Mouse (Mus musculus) hindbrain, postnatal 0 days (tissue): ENCODE results near the gene Pard3b. TPM values are rescaled to one million over a fixed set of nuclear protein-coding genes. Genes with fewer than 3 reads are reported as not detected.

Experiments used
- ATAC-seq: fragments of 200-750 bp; cut with Nextera tagmentation; 2 replicates; pipeline ENCODE4 v1.8.0; 2017; ENCODE audit warnings: mild to moderate bottlenecking, moderate TSS enrichment, moderate library complexity
- DNase-seq: peaks from one replicate; pipeline ENCODE4 v3.0.0-alpha.2; 2015; ENCODE audit warnings: low spot score
- H3K27ac ChIP-seq: fragments of 300-500 bp; sonication (generic); 2 replicates; pipeline ENCODE4 v1.5.1; 2014; ENCODE audit warnings: mild to moderate bottlenecking
- H3K27me3 ChIP-seq: fragments of 300-500 bp; sonication (generic); 2 replicates; pipeline ENCODE4 v1.6.1; 2014; ENCODE audit warnings: low read length, mixed read lengths; ENCODE audit not compliant: insufficient read depth
- H3K36me3 ChIP-seq: fragments of 300-500 bp; sonication (generic); 2 replicates; pipeline ENCODE4 v1.6.1; 2014; ENCODE audit warnings: low read length, mixed read lengths; ENCODE audit not compliant: insufficient read depth
- H3K4me1 ChIP-seq: fragments of 300-500 bp; sonication (generic); 2 replicates; pipeline ENCODE4 v1.6.1; 2014; ENCODE audit warnings: antibody characterized with exemption, low read length, mixed read lengths; ENCODE audit not compliant: insufficient read depth
- H3K4me2 ChIP-seq: fragments of 300-500 bp; sonication (generic); 2 replicates; pipeline ENCODE4 v1.6.1; 2014; ENCODE audit warnings: low read depth, mild to moderate bottlenecking, low read length, moderate library complexity, mixed read lengths
- H3K4me3 ChIP-seq: fragments of 300-500 bp; sonication (generic); 2 replicates; pipeline ENCODE4 v1.5.1; 2014; ENCODE audit warnings: low read length
- H3K9ac ChIP-seq: fragments of 300-500 bp; sonication (generic); replicated peaks from 2 replicates; pipeline ENCODE4 v1.6.1; 2014; ENCODE audit warnings: mild to moderate bottlenecking, low read length, moderate library complexity, mixed read lengths
- H3K9me3 ChIP-seq: fragments of 300-500 bp; sonication (generic); 2 replicates; pipeline ENCODE4 v1.6.1; 2016; ENCODE audit warnings: low read length, mixed read lengths
- CTCF ChIP-seq: IDR thresholded peaks from 2 replicates; pipeline ENCODE4 v1.5.1; 2016; ENCODE audit warnings: antibody characterized with exemption, control low read depth, low read depth
- WGBS: fragments of 180-500 bp; shearing (Covaris S2); extraction: QIAGEN DNeasy Blood & Tissue Kit; methylation state at CpG from one replicate; pipeline ENCODE4 v1.1.7; 2014; 5-methylcytosine and 5-hydroxymethylcytosine counted together
- polyA plus RNA-seq: library from polyadenylated mRNA; unstranded; fragments of >200 nt; fragmentation: Nextera tagmentation; extraction: Ambion mirVana; gene quantifications from 2 replicates; pipeline ENCODE4 v1.2.1, GENCODE M21; 2015
- total RNA-seq: library from RNA; depleted of rRNA; stranded (reverse); fragments of >200 nt; gene quantifications from 2 replicates; pipeline ENCODE4 v1.2.3, GENCODE M21; 2014

The Pard3b gene
- total and polyA plus RNA-seq, 2 experiments from 2014 or later, result 5.6 to 9.6 TPM

DNA sequence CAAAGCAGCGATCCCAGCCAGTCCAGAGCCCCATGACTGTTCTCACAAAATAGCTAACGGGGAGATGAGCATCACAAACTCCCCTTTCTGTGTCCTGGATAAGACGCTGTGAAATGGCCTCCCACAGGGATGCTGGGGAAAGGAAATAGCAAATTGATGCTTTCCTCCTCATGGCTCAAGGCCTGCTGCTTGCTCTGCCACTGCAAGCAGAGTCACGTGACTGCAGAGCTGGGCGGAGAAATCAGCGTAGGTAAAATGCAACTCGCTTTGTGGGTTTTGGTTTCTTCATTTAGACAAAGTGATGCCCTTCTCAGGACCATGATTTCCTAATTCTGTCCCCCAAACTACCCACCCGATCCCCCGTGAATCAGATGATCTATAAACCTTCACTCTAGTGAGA is 797.2 kb downstream of the Pard3b start:
- H3K9me3 ChIP-seq, result no peaks in the 10 kb centered on the region
- H3K4me1 ChIP-seq, result no peaks in the 10 kb centered on the region
- H3K27ac ChIP-seq, result no peak overlapping the region
- 56% methylated on average over 9 of the region's 9 CpGs for WGBS
- no peak for TF ChIP-seq CTCF
- peak; percentile 10 for DNase-seq
- ATAC-seq, result no peak
- no peak overlapping the region for H3K9ac ChIP-seq
- no peaks in the 10 kb centered on the region for H3K27me3 ChIP-seq
- H3K4me2 ChIP-seq, result no peak overlapping the region
- H3K36me3 ChIP-seq, result no peaks in the 10 kb centered on the region
- no peak overlapping the region for H3K4me3 ChIP-seq

DNA sequence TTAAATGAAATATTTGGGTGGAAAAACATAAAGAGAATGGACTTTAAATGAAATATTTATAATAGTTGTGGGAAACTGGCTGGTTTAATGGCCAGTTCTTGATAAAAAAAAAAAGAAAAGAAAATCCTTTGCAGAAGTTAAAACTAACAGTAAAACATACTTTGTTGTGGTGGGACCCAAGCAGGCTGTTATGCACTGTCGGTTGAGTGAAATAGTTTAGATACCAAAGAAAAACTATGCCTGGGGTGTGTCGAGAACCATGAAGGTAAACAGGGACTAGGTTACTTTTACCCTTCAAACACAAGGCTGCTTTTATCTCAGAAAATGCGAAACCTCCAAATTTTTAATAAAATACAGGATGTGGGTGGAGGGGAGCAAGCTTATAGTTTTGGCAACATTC is 797.7 kb downstream of the Pard3b start:
- DNase-seq, result no peak
- H3K36me3 ChIP-seq, result no peaks in the 10 kb centered on the region
- WGBS, result 85% methylated on average over 3 of the region's 3 CpGs
- no peak overlapping the region for H3K4me2 ChIP-seq
- H3K9me3 ChIP-seq, result no peaks in the 10 kb centered on the region
- no peaks in the 10 kb centered on the region for H3K4me1 ChIP-seq
- no peaks in the 10 kb centered on the region for H3K27me3 ChIP-seq
- H3K4me3 ChIP-seq, result no peak overlapping the region
- no peak overlapping the region for H3K27ac ChIP-seq
- H3K9ac ChIP-seq, result no peak overlapping the region
- no peak for TF ChIP-seq CTCF
- ATAC-seq, result no peak

DNA sequence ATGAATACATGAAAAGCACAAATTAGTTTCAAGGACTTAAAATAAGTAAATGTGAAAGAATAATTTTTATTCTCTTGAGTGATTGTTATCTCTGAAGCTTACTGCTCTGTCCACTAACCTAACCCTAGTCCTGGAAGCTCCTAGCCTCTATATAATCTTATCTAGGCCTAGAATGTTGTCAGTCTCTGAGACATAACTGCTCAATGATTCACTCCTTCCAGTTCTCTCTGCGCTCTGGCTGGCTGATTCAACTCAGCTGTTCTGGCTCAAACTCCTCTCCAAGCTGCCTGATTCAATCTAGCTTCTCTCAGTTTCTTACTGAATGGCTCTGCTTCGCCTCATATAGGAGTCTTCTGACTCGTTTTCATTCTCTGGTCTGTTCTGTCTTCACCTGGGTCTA is 798.9 kb downstream of the Pard3b start:
- H3K4me2 ChIP-seq, result no peak overlapping the region
- ATAC-seq (no peak), DNase-seq (no peak)
- no peak overlapping the region for H3K9ac ChIP-seq
- WGBS, result 80% methylated on average over 3 of the region's 3 CpGs
- no peak overlapping the region for H3K4me3 ChIP-seq
- no peaks in the 10 kb centered on the region for H3K4me1 ChIP-seq
- no peaks in the 10 kb centered on the region for H3K36me3 ChIP-seq
- no peaks in the 10 kb centered on the region for H3K27me3 ChIP-seq
- no peak for TF ChIP-seq CTCF
- H3K9me3 ChIP-seq, result no peaks in the 10 kb centered on the region
- no peak overlapping the region for H3K27ac ChIP-seq

DNA sequence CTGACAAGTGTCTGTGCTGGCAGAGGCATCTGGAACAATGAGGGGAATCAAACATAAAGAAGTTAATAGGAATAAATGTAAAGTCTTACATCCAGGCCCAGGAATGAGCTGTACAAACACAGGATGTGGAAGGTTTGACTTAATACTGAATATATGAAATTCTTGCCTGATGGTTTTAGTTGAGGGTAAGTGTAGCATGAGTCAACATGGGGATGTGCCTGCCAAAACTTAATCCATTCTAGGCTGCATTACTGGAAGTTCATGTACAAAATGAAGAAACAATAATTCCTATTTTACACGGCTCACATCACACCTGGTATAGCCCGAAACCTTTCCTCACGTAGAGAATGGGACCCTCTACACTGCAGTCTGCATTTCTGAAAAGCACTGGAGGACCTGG is 805.8 kb downstream of the Pard3b start:
- WGBS, result 75% methylated on average over 3 of the region's 3 CpGs

DNA sequence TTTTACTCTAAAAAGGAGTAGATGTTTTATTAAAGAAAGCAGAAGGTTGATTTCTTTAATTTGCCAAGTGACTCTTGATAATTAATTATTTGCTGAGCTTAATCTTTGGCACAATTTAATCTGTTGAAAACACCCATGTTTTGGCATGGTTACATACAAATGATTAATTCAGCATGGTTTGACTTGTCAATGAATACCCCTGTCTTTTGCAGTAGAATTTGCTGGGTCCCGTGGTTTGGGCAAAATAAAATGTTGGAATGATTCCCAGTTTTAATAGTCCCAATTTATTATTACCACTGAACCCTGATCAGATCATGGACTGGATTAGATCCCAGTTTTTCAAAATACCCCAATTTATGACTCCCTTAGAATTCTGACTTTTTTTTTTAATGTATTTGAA is 808.2 kb downstream of the Pard3b start:
- Histone ChIP-seq H3K9ac (no peak overlapping the region), H3K4me2 (no peak overlapping the region), H3K4me1 (0 out of 2 replicates have a peak, but pooled peaks cover 4% of the 10 kb centered on the region), H3K4me3 (no peak overlapping the region), H3K36me3 (no peaks in the 10 kb centered on the region), H3K27ac (no peak overlapping the region), H3K27me3 (no peaks in the 10 kb centered on the region), H3K9me3 (no peaks in the 10 kb centered on the region)
- ATAC-seq, result no peak
- no peak for DNase-seq
- WGBS, result 49% methylated on average over 1 of the region's 1 CpGs
- no peak for TF ChIP-seq CTCF

More for the DNA sequence above, 805.8 kb downstream of the Pard3b start:
- Histone ChIP-seq H3K36me3 (no peaks in the 10 kb centered on the region), H3K27ac (no peak overlapping the region), H3K27me3 (no peaks in the 10 kb centered on the region), H3K9me3 (no peaks in the 10 kb centered on the region), H3K9ac (no peak overlapping the region), H3K4me1 (0 out of 2 replicates have a peak, but pooled peaks cover under 1% of the 10 kb centered on the region), H3K4me2 (no peak overlapping the region), H3K4me3 (no peak overlapping the region)
- DNase-seq (no peak), ATAC-seq (no peak)
- no peak for TF ChIP-seq CTCF

DNA sequence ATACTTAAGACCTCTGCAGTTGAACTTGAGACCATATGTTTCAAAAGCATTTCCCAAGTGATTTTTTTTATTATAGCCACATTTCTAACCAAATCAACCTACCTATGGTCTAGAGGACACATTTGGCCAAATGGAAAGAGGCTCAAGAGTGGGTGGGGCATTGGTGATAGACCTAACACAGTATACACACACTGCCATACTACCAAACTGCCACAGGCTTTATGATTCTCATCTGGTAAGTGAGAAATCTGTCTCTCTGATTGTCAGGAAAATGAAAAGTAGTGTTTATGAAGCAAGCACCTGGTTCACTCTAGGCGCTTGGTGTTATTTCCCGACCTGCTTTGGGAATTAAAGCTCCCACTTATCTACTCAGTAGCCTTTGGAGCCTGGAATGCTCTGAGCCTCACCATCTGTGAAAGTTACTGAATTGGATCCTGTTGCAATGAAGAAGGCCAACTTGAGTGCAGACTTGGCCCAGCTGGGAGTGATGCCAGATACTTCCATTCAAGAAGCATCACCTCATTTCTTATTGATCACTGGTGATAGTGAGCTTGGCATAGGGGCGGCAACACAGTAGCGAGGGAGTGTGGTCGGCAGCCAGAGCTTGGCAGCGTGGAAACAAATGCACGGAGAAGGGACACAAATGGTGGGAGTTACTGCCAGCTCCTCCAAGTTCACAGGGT is 810.7 kb downstream of the Pard3b start:
- Histone ChIP-seq H3K27me3 (no peaks in the 10 kb centered on the region), H3K9ac (no peak overlapping the region), H3K4me1 (0 out of 2 replicates have a peak, but pooled peaks cover 4% of the 10 kb centered on the region), H3K36me3 (no peaks in the 10 kb centered on the region), H3K4me2 (no peak overlapping the region), H3K27ac (no peak overlapping the region), H3K4me3 (no peak overlapping the region), H3K9me3 (no peaks in the 10 kb centered on the region)
- no peak for TF ChIP-seq CTCF
- peak; percentile 41 for DNase-seq
- 55% methylated on average over 7 of the region's 7 CpGs for WGBS
- no peak for ATAC-seq

DNA sequence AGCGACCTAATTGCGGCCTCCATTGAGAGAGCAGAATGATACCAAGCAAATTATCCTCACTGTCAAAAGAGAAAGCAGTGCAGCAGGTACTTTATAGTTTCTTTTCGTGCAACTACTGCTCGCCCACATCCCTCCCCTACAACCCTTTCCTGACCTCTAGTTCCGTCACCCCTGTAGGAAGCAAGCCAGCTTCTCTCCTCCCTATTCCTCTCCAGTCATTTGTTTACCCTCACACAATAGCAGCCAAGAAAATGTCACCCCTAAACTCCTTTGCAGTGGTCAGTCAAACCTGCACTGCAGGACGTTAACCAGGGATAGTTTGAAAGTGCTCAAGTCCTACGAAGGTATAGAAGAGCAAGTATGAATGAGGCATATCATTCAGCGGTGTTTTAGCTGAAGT is 826.9 kb downstream of the Pard3b start:
- no peak overlapping the region for H3K4me2 ChIP-seq
- H3K27me3 ChIP-seq, result no peaks in the 10 kb centered on the region
- ATAC-seq (no peak), DNase-seq (no peak)
- no peak overlapping the region for H3K9ac ChIP-seq
- H3K4me3 ChIP-seq, result no peak overlapping the region
- no peaks in the 10 kb centered on the region for H3K36me3 ChIP-seq
- 60% methylated on average over 8 of the region's 8 CpGs for WGBS
- no peak overlapping the region for H3K27ac ChIP-seq
- H3K9me3 ChIP-seq, result no peaks in the 10 kb centered on the region
- TF ChIP-seq CTCF, result no peak
- no peaks in the 10 kb centered on the region for H3K4me1 ChIP-seq
